10 mouse cellular contexts compared by ENCODE assay signal in the genomic region with DNA sequence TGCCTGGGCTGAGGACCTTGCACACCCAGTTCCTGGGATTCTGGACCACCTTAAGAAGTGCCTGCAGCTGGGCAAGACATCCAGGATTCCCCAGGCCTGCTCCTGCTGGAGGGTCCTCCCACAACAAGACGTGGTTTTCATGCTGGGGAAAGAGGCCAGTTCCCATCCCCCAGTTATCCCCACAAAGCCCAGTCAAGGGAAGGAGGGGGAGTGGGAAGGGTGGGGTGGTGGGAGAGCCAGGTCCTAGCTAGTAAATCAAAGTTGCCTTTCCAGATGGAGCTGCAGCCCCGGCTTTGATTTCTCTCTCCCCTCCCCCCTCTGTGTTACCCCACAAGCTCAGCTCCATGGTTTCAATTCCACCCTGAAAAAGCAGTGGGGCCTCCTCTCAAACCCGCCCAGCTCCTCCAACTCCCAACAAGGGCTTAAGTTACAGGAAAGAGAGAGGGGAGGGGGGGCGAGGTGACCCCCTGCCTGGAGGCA. TPM values are rescaled to one million over a fixed set of nuclear protein-coding genes. Genes with fewer than 3 reads are reported as not detected.
DNase-seq lines count a peak whose midpoint lies in the region; ATAC-seq lines count a peak whose summit lies in the region.
"Had no signal": no experiment of that assay in that cellular context is flagged by ENCODE, and none has a peak within 500 bp of the region (broad histone marks: within the 10 kb centered on the region; RNA-seq: fewer than 3 reads in every experiment).

No protein-coding gene starts in this region.

- no peak overlapping the region for H3K9ac ChIP-seq in forebrain, embryonic 16.5 days (replicated peaks; ENCODE audit: low read depth, low read length)
- no peak overlapping the region for H3K9ac ChIP-seq in liver, embryonic 11.5 days (ENCODE audit: low read depth, low read length)
- H3K9ac ChIP-seq in forebrain, embryonic 15.5 days (replicated peaks) = no peak overlapping the region
- 0 out of 2 replicates have a peak overlapping the region, but pooled peaks have one; percentile 7 for H3K9ac ChIP-seq in neural tube, embryonic 14.5 days (replicated peaks; ENCODE audit: low read depth, low read length)

- no peaks in the 10 kb centered on the region for H3K9me3 ChIP-seq in forebrain, embryonic 10.5 days
- no peaks in the 10 kb centered on the region for H3K9me3 ChIP-seq in forebrain, embryonic 16.5 days (ENCODE audit: control insufficient read depth, low read length)
- H3K9me3 ChIP-seq in liver, embryonic 11.5 days (ENCODE audit: control insufficient read depth, low read length) = no peaks in the 10 kb centered on the region
- H3K9me3 ChIP-seq in forebrain, embryonic 15.5 days = no peaks in the 10 kb centered on the region
- H3K9me3 ChIP-seq in neural tube, embryonic 14.5 days (ENCODE audit: control insufficient read depth, low read length) = no peaks in the 10 kb centered on the region

- peak overlapping the region; percentile 90 for H3K27ac ChIP-seq in forebrain, embryonic 10.5 days
- no peak overlapping the region for H3K27ac ChIP-seq in forebrain, embryonic 16.5 days (ENCODE audit: low read length)
- H3K27ac ChIP-seq in liver, embryonic 11.5 days (ENCODE audit: low read depth, low read length) = no peak overlapping the region
- H3K27ac ChIP-seq in forebrain, embryonic 15.5 days (replicated peaks) = 0 out of 2 replicates have a peak overlapping the region, but pooled peaks have one; percentile 20
- peak overlapping the region; percentile 34; the same call in 1 of the 2 replicates for H3K27ac ChIP-seq in neural tube, embryonic 14.5 days (ENCODE audit: low read depth, low read length)

- H3K4me1 ChIP-seq in forebrain, embryonic 10.5 days = peaks cover 27% of the 10 kb centered on the region
- peaks cover 8% of the 10 kb centered on the region for H3K4me1 ChIP-seq in forebrain, embryonic 16.5 days (replicated peaks; ENCODE audit: control insufficient read depth, insufficient read depth, low read length)
- no peaks in the 10 kb centered on the region for H3K4me1 ChIP-seq in liver, embryonic 11.5 days (replicated peaks; ENCODE audit: control insufficient read depth, insufficient read depth, low read length)
- peaks cover 12% of the 10 kb centered on the region for H3K4me1 ChIP-seq in forebrain, embryonic 15.5 days
- no peaks in the 10 kb centered on the region for H3K4me1 ChIP-seq in neural tube, embryonic 14.5 days (ENCODE audit: control insufficient read depth, insufficient read depth, low read length)

- no peaks in the 10 kb centered on the region for H3K36me3 ChIP-seq in forebrain, embryonic 10.5 days (replicated peaks)
- H3K36me3 ChIP-seq in forebrain, embryonic 16.5 days (ENCODE audit: control insufficient read depth, insufficient read depth) = no peaks in the 10 kb centered on the region
- H3K36me3 ChIP-seq in liver, embryonic 11.5 days (ENCODE audit: control insufficient read depth, insufficient read depth, low read length) = no peaks in the 10 kb centered on the region
- H3K36me3 ChIP-seq in forebrain, embryonic 15.5 days = no peaks in the 10 kb centered on the region
- H3K36me3 ChIP-seq in neural tube, embryonic 14.5 days (ENCODE audit: control insufficient read depth, insufficient read depth, low read length) = no peaks in the 10 kb centered on the region

- no peak overlapping the region for H3K4me2 ChIP-seq in forebrain, embryonic 16.5 days (ENCODE audit: low read length)
- H3K4me2 ChIP-seq in liver, embryonic 11.5 days = no peak overlapping the region
- no peak overlapping the region for H3K4me2 ChIP-seq in forebrain, embryonic 15.5 days (replicated peaks)
- H3K4me2 ChIP-seq in neural tube, embryonic 14.5 days (ENCODE audit: low read depth, low read length) = no peak overlapping the region

- DNase-seq in forebrain, embryonic 10.5 days (ENCODE audit: extremely low spot score, low spot score) = peak; percentile 67
- DNase-seq in liver = peak; percentile 44
- DNase-seq in liver, embryonic 11.5 days (ENCODE audit: low spot score) = no peak
- no peak for DNase-seq in cerebellum, postnatal 14 days
- DNase-seq in thymus, adult 18-20 months = no peak
- DNase-seq: cerebellum, adult 9-10 months; gastrocnemius, postnatal 25 days had no signal

- H3K4me3 ChIP-seq in forebrain, embryonic 10.5 days = peak overlapping the region; percentile 37
- H3K4me3 ChIP-seq in forebrain, embryonic 16.5 days (replicated peaks; ENCODE audit: low read length) = no peak overlapping the region
- H3K4me3 ChIP-seq in liver, embryonic 11.5 days (ENCODE audit: low read depth, low read length) = no peak overlapping the region
- no peak overlapping the region for H3K4me3 ChIP-seq in forebrain, embryonic 15.5 days
- H3K4me3 ChIP-seq in neural tube, embryonic 14.5 days (ENCODE audit: low read depth, low read length) = no peak overlapping the region

- ATAC-seq in forebrain, embryonic 16.5 days = no peak
- ATAC-seq in liver, embryonic 11.5 days (replicated peaks; ENCODE audit: low FRiP score) = no peak
- ATAC-seq in forebrain, embryonic 15.5 days (replicated peaks) = no peak
- peak; percentile 68; the same call in 1 of the 2 replicates for ATAC-seq in neural tube, embryonic 14.5 days (ENCODE audit: low read depth)

- H3K27me3 ChIP-seq in forebrain, embryonic 10.5 days (ENCODE audit: poor library complexity, severe bottlenecking) = 0 out of 2 replicates have a peak, but pooled peaks cover 6% of the 10 kb centered on the region
- no peaks in the 10 kb centered on the region for H3K27me3 ChIP-seq in forebrain, embryonic 16.5 days (replicated peaks; ENCODE audit: control insufficient read depth, insufficient read depth, low read length)
- peaks cover 2% of the 10 kb centered on the region for H3K27me3 ChIP-seq in liver, embryonic 11.5 days (replicated peaks; ENCODE audit: control insufficient read depth, insufficient read depth, low read length)
- H3K27me3 ChIP-seq in forebrain, embryonic 15.5 days = no peaks in the 10 kb centered on the region
- H3K27me3 ChIP-seq in neural tube, embryonic 14.5 days (ENCODE audit: control insufficient read depth, insufficient read depth, low read length) = no peaks in the 10 kb centered on the region

- 2% methylated on average over 4 of the region's 4 CpGs for WGBS in forebrain, embryonic 10.5 days
- WGBS in forebrain, embryonic 16.5 days = 2% methylated on average over 4 of the region's 4 CpGs
- WGBS in liver, embryonic 11.5 days = 28% methylated on average over 3 of the region's 4 CpGs
- 6% methylated on average over 4 of the region's 4 CpGs for WGBS in forebrain, embryonic 15.5 days
- 2% methylated on average over 4 of the region's 4 CpGs for WGBS in neural tube, embryonic 14.5 days

RNA-seq across cellular contexts. Expression of gene Fzd2, which starts 8.8 kb away (rescaled TPM):
- polyA plus RNA-seq in forebrain, embryonic 10.5 days (2016; fragmentation: Nextera tagmentation; extraction: Ambion mirVana) = 39.2 and 42.2 TPM in 2 replicates
- polyA plus RNA-seq in forebrain, embryonic 16.5 days (2015; fragmentation: Nextera tagmentation; extraction: Ambion mirVana) = 12.0 and 13.5 TPM in 2 replicates
- polyA plus RNA-seq in liver, embryonic 11.5 days (2014; fragmentation: Nextera tagmentation; extraction: Ambion mirVana) = 8.4 and 9.0 TPM in 2 replicates
- 18.4 and 20.3 TPM in 2 replicates for polyA plus RNA-seq in forebrain, embryonic 15.5 days (2015; fragmentation: Nextera tagmentation; extraction: Ambion mirVana)
- 6.5 and 10.5 TPM in 2 replicates for polyA plus RNA-seq in neural tube, embryonic 14.5 days (2014; fragmentation: Nextera tagmentation; extraction: Ambion mirVana)

RNA-seq across cellular contexts. Expression of gene Gm11627, which starts 16.1 kb away (rescaled TPM):
- polyA plus RNA-seq in forebrain, embryonic 10.5 days (2016; fragmentation: Nextera tagmentation; extraction: Ambion mirVana) = 11.8 and 13.1 TPM in 2 replicates
- 6.4 and 8.3 TPM in 2 replicates for polyA plus RNA-seq in forebrain, embryonic 16.5 days (2015; fragmentation: Nextera tagmentation; extraction: Ambion mirVana)
- polyA plus RNA-seq in liver, embryonic 11.5 days (2014; fragmentation: Nextera tagmentation; extraction: Ambion mirVana) = 1.2 and 1.4 TPM in 2 replicates
- polyA plus RNA-seq in forebrain, embryonic 15.5 days (2015; fragmentation: Nextera tagmentation; extraction: Ambion mirVana) = 8.2 and 10.1 TPM in 2 replicates
- polyA plus RNA-seq in neural tube, embryonic 14.5 days (2014; fragmentation: Nextera tagmentation; extraction: Ambion mirVana) = 6.6 and 6.9 TPM in 2 replicates

RNA-seq across cellular contexts. Expression of gene Gpatch8, which starts 39.2 kb away (rescaled TPM):
- polyA plus RNA-seq in forebrain, embryonic 10.5 days (2016; fragmentation: Nextera tagmentation; extraction: Ambion mirVana) = 58.7 and 62.3 TPM in 2 replicates
- 66.6 and 88.1 TPM in 2 replicates for polyA plus RNA-seq in forebrain, embryonic 16.5 days (2015; fragmentation: Nextera tagmentation; extraction: Ambion mirVana)
- polyA plus RNA-seq in liver, embryonic 11.5 days (2014; fragmentation: Nextera tagmentation; extraction: Ambion mirVana) = 30.0 and 35.4 TPM in 2 replicates
- polyA plus RNA-seq in forebrain, embryonic 15.5 days (2015; fragmentation: Nextera tagmentation; extraction: Ambion mirVana) = 77.6 and 80.8 TPM in 2 replicates
- 57.8 and 83.7 TPM in 2 replicates for polyA plus RNA-seq in neural tube, embryonic 14.5 days (2014; fragmentation: Nextera tagmentation; extraction: Ambion mirVana)

Comparison
In these comparisons a context has a peak if more than half of its experiments do, and no peak if none do; other contexts are left out.
1. DNase-seq: peak in forebrain, embryonic 10.5 days (single experiment) and liver (single experiment); none in liver, embryonic 11.5 days (single experiment), cerebellum, postnatal 14 days (0 of 2) and thymus, adult 18-20 months (0 of 2).
2. H3K27ac ChIP-seq: peak in forebrain, embryonic 10.5 days (single experiment), forebrain, embryonic 15.5 days (single experiment) and neural tube, embryonic 14.5 days (single experiment); none in forebrain, embryonic 16.5 days (single experiment) and liver, embryonic 11.5 days (single experiment).